Mouse (Mus musculus) fibroblast of lung, adult 2 months (primary cell): ENCODE measurements at regions not wholly inside any gene's neighbourhood (a gene's known extent, or its start where the extent isn't known, plus 50 kb on each side); places are given as distances from the start of the nearest gene placed in this dataset.

Experiments
- DNase-seq: peaks from one replicate; pipeline ENCODE4 v3.0.0-alpha.2; 2011; ENCODE audit warnings: low read depth

DNA sequence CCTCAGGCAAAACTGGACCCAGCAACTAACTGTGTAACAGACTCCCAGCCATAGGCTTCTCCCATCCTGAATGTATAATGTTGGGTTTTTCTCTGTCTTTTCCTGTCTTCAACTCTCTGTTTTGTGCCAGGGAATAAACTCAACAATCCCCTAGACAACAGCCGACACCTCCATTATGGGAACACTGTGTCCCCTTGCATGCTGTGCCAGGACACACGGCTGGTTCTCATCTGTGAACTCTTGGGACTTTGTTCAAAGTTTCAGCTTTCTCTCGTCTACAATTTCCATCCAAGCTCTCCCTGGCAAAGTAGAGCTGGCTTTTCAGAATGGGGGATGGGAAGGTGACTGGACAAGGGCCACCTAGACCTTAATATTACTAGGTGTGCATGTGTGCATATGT, 56.1 kb upstream of the Kcng1 start:
- DNase-seq = no peak

DNA sequence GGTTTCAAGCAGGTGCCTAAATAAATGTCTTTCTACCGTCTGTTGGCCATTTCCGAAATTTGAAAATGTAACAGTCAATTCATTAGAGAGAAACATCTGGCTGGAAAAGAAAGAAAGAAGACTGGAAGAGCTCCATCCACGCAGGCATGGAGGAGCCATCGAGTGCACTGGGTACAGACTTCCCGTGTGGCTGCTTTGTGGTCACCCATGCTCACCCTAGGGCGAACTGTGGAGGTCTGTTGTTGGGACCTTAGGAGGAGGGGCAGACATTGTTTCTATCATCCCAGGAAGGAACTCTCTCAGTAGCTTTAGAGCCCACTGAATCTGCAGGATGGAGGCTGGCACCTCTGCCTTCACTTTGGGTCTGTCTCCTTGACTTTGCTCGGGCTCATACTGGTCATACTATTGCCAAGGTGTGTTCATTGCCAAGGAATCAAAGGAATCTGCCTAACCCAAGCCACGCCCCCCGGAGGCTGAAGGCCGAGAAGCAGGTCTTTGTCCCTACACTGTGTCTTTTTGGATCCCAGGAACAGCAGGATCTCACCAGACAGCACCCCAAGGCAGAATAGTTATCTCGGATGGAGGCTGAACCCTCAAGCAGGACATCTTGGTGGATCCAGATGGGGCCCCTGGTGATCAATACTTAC, 54.3 kb upstream of the Kcng1 start:
- no peak for DNase-seq

DNA sequence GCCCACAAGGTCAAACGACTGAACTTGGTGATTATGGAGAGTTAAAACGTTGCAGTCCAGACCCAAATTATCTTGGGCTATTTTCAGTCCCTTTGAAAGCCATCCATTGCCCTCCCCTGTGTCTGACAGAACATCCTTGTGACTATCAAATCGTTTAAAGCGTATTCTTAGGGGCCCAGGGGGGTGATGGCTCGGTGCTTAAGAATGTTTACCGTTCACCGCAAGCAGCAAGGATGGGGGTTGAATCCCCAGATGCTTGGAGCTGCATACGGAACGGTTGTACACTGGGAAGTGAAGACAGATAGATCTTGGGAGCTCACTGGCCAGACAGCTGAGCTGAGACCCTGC, 52.7 kb upstream of the Kcng1 start:
- no peak for DNase-seq

DNA sequence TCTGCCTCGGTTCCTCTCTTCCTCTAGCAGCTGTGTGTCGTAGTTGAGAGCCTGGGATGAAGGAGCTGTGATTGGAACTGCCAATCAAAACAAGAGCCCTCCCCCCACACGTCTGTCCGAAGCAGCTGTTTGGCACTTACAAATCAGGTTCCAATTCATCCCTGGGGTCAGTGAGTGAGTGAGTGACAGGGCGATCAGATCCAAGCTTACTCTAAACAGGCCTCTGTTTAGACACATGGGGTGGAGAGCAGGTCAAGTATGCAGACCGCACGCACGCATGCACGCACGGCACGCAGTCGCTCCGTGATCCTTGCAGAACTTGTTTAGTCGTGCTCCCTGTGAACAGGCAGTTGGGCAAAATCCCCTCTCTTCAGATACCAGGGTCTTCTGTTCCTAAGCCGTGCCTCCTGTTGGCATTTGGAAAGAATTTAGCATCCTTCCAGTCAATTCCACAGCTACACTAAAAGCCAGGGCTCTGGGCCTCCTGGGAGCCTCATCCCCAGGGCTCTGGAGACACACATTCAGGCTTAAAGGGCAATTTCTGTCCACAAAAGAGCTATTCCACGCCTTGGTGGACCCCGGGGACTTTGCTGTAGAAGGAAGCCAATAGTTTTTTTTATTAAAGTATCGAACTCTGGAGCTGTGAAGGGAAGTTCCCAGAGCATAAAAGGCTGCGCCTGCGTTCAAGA, 52.2 kb upstream of the Kcng1 start:
- no peak for DNase-seq

DNA sequence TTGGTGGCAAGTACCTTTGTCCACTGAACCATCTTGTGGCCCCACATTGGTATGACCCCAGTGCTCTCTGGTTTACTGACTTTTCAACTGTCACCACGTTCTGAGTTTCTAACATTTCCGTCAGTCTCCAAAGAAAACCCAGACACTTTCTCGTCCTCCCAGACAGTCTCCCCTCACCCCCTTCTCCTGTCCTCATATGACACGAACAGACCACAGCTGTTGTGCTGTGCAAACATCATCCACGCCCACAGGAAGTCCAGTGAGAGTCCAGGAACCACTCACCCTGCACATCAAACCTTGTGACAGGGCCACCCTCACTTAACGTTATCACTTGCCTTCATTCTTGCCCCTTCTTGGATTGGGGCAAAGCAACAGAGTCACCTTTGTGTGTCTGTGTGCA, 51.4 kb upstream of the Kcng1 start:
- no peak for DNase-seq
